13 mouse cellular contexts compared by ENCODE assay signal in genomic region chr4:104725673-104726072, GRCm38 (mm10). TPM values are rescaled to one million over a fixed set of nuclear protein-coding genes. Genes with fewer than 3 reads are reported as not detected.
DNase-seq lines count a peak whose midpoint lies in the region; ATAC-seq and TF ChIP-seq lines count a peak whose summit lies in the region.
"Had no signal": no experiment of that assay in that cellular context is flagged by ENCODE, and none has a peak within 500 bp of the region (broad histone marks: within the 10 kb centered on the region; RNA-seq: fewer than 3 reads in every experiment).

No protein-coding gene starts in this region.

- no peaks in the 10 kb centered on the region for H3K4me1 ChIP-seq in embryonic facial prominence, embryonic 11.5 days (ENCODE audit: control insufficient read depth, insufficient read depth, low read length)
- H3K4me1 ChIP-seq in embryonic facial prominence, embryonic 10.5 days, result peaks cover 16% of the 10 kb centered on the region

- H3K27me3 ChIP-seq in embryonic facial prominence, embryonic 11.5 days (ENCODE audit: control insufficient read depth, insufficient read depth, low read length), result no peaks in the 10 kb centered on the region
- H3K27me3 ChIP-seq in embryonic facial prominence, embryonic 10.5 days (replicated peaks; ENCODE audit: low read depth, poor library complexity, severe bottlenecking), result no peaks in the 10 kb centered on the region
- H3K27me3 ChIP-seq: hindbrain, embryonic 13.5 days had no signal

- H3K4me2 ChIP-seq in embryonic facial prominence, embryonic 11.5 days (ENCODE audit: low read depth, low read length), result no peak overlapping the region
- H3K4me2 ChIP-seq: hindbrain, embryonic 13.5 days; limb, embryonic 12.5 days had no signal

- no peak overlapping the region for H3K9ac ChIP-seq in embryonic facial prominence, embryonic 11.5 days (replicated peaks; ENCODE audit: low read length)
- H3K9ac ChIP-seq: hindbrain, embryonic 13.5 days; limb, embryonic 12.5 days had no signal

- no peaks in the 10 kb centered on the region for H3K9me3 ChIP-seq in embryonic facial prominence, embryonic 11.5 days (replicated peaks; ENCODE audit: control insufficient read depth, low read length)
- no peaks in the 10 kb centered on the region for H3K9me3 ChIP-seq in embryonic facial prominence, embryonic 10.5 days
- H3K9me3 ChIP-seq: hindbrain, embryonic 13.5 days; limb, embryonic 12.5 days had no signal

- H3K27ac ChIP-seq in embryonic facial prominence, embryonic 11.5 days (replicated peaks; ENCODE audit: low read depth, low read length), result no peak overlapping the region
- no peak overlapping the region for H3K27ac ChIP-seq in embryonic facial prominence, embryonic 10.5 days (replicated peaks)
- H3K27ac ChIP-seq in layer of hippocampus, adult 2 months, result 0 out of 2 replicates have a peak overlapping the region, but pooled peaks have one; percentile 46
- H3K27ac ChIP-seq: hindbrain, embryonic 13.5 days; limb, embryonic 12.5 days had no signal

- peak; percentile 20 for DNase-seq in embryonic facial prominence, embryonic 11.5 days (ENCODE audit: low spot score)
- no peak for DNase-seq in embryonic facial prominence, embryonic 10.5 days (ENCODE audit: low spot score)
- peak in 1 of 2 experiments; percentile 64 for DNase-seq in layer of hippocampus, adult 2 months (ENCODE audit: low spot score in 2 of 2)
- DNase-seq in layer of hippocampus, adult 9-10 months (ENCODE audit: low spot score), result no peak
- DNase-seq in right cerebral cortex, postnatal 4 days, result peak; percentile 41
- no peak for DNase-seq in right cerebral cortex, adult 18-20 months
- no peak for DNase-seq in thymus, postnatal 25 days
- no peak for DNase-seq in spleen, postnatal 14 days (ENCODE audit: low spot score in 2 of 2)
- DNase-seq: right cerebral cortex, postnatal 14 days; thymus, adult 18-20 months had no signal

- WGBS in embryonic facial prominence, embryonic 11.5 days, result 49% methylated on average over 3 of the region's 3 CpGs
- 52% methylated on average over 3 of the region's 3 CpGs for WGBS in embryonic facial prominence, embryonic 10.5 days

- peak; percentile 78 for TF ChIP-seq CTCF in layer of hippocampus, adult 2 months (conservative IDR thresholded peaks at IDR 0.05)

- no peak for ATAC-seq in embryonic facial prominence, embryonic 11.5 days (replicated peaks; ENCODE audit: insufficient number of reproducible peaks, low FRiP score, low TSS enrichment, low read depth)

- no peaks in the 10 kb centered on the region for H3K36me3 ChIP-seq in embryonic facial prominence, embryonic 11.5 days (replicated peaks; ENCODE audit: control insufficient read depth, insufficient read depth, low read depth, low read length)
- no peaks in the 10 kb centered on the region for H3K36me3 ChIP-seq in embryonic facial prominence, embryonic 10.5 days (replicated peaks)
- H3K36me3 ChIP-seq: limb, embryonic 12.5 days had no signal

- H3K4me3 ChIP-seq in embryonic facial prominence, embryonic 11.5 days (ENCODE audit: low read depth, low read length), result no peak overlapping the region
- H3K4me3 ChIP-seq in embryonic facial prominence, embryonic 10.5 days, result no peak overlapping the region
- H3K4me3 ChIP-seq in layer of hippocampus, adult 2 months, result no peak overlapping the region
- H3K4me3 ChIP-seq: hindbrain, embryonic 13.5 days; limb, embryonic 12.5 days had no signal

RNA-seq across cellular contexts. Expression of gene C8b, which starts 40.4 kb away (rescaled TPM):
- polyA plus RNA-seq in embryonic facial prominence, embryonic 11.5 days (2014; fragmentation: Nextera tagmentation; extraction: Ambion mirVana), result not detected in 2 replicates
- 0.06 and 0.13 TPM in 2 replicates for polyA plus RNA-seq in embryonic facial prominence, embryonic 10.5 days (2016; fragmentation: Nextera tagmentation; extraction: Ambion mirVana)
- under 1 TPM; 0.26 to 0.27 TPM for total RNA-seq in layer of hippocampus, adult 2 months (2021)
- total RNA-seq: gastrocnemius, adult 8-10 months had no signal
- polyA plus RNA-seq: hindbrain, embryonic 13.5 days; limb, embryonic 12.5 days had no signal

Comparison
In these comparisons a context has a peak if more than half of its experiments do, and no peak if none do; other contexts are left out.
1. DNase-seq: peak in embryonic facial prominence, embryonic 11.5 days (single experiment) and right cerebral cortex, postnatal 4 days (single experiment); none in embryonic facial prominence, embryonic 10.5 days (single experiment), layer of hippocampus, adult 9-10 months (single experiment), right cerebral cortex, adult 18-20 months (single experiment), thymus, postnatal 25 days (single experiment) and spleen, postnatal 14 days (0 of 2).